Mouse (Mus musculus): ENCODE data around the gene Rabggtb.

GRCm38 (mm10) chr3:153863816-153864215 is 49.0 kb downstream of the Rabggtb start:
- no peak for TF ChIP-seq ZC3H11A (IDR thresholded peaks at IDR 0.05; ENCODE audit: low read depth, low read length)
- no peak for TF ChIP-seq PAX5 (IDR thresholded peaks at IDR 0.05; ENCODE audit: low read length)

All from CH12.LX (cell line).